Mouse (Mus musculus) C2C12 (cell line): ENCODE measurements at regions not wholly inside any gene's neighbourhood (a gene's known extent, or its start where the extent isn't known, plus 50 kb on each side); places are given as distances from the start of the nearest gene placed in this dataset.

Experiments used
- H3K27me3 ChIP-seq: one replicate; pipeline ENCODE4 v1.6.1; 2011; ENCODE audit not compliant: control insufficient read depth, insufficient read depth, insufficient read length
- H3K36me3 ChIP-seq: one replicate; pipeline ENCODE4 v1.6.1; 2011; ENCODE audit not compliant: control insufficient read depth, insufficient read depth
- H3K4me3 ChIP-seq: one replicate; pipeline ENCODE4 v1.5.1; 2011; ENCODE audit warnings: mild to moderate bottlenecking, control low read depth; ENCODE audit not compliant: poor library complexity, insufficient read depth, severe bottlenecking
- H3K79me2 ChIP-seq: one replicate; pipeline ENCODE4 v1.6.1; 2011; ENCODE audit not compliant: control insufficient read depth, insufficient read depth
- H3K79me3 ChIP-seq: one replicate; pipeline ENCODE4 v1.6.1; 2011; ENCODE audit warnings: low read depth, control low read depth
- H3ac ChIP-seq: one replicate; pipeline ENCODE3; 2011; ENCODE audit warnings: low read depth; ENCODE audit not compliant: control insufficient read depth, insufficient read length
- CEBPB ChIP-seq: IDR thresholded peaks from one replicate; pipeline ENCODE4 v1.6.1; 2011; ENCODE audit warnings: low read depth, mild to moderate bottlenecking, control low read depth, moderate library complexity
- CTCF ChIP-seq: IDR thresholded peaks from one replicate; pipeline ENCODE4 v1.5.1; 2011; ENCODE audit not compliant: control insufficient read depth, insufficient read depth, insufficient read length
- FOSL1 ChIP-seq: IDR thresholded peaks from one replicate; pipeline ENCODE4 v1.8.0; 2011; ENCODE audit warnings: mild to moderate bottlenecking, low read length; ENCODE audit not compliant: poor library complexity, insufficient read depth, severe bottlenecking
- MAX ChIP-seq: IDR thresholded peaks from one replicate; pipeline ENCODE4 v1.6.1; 2011; ENCODE audit warnings: mild to moderate bottlenecking, control low read depth
- MYOD1 ChIP-seq: IDR thresholded peaks from one replicate; pipeline ENCODE4 v1.6.1; 2011; ENCODE audit warnings: low read depth; ENCODE audit not compliant: control insufficient read depth, insufficient read length
- MYOG ChIP-seq: IDR thresholded peaks from one replicate; pipeline ENCODE4 v1.6.1; 2011; ENCODE audit not compliant: control insufficient read depth, insufficient read length; ENCODE audit errors: extremely low read depth
- USF1 ChIP-seq: IDR thresholded peaks from one replicate; pipeline ENCODE4 v1.6.1; 2011; ENCODE audit warnings: low read depth, mild to moderate bottlenecking, control low read depth, moderate library complexity

GRCm38 (mm10) chr1:137141879-137142570, 181.8 kb upstream of the Nr5a2 start:
- no peak overlapping the region for H3ac ChIP-seq
- no peaks in the 10 kb centered on the region for H3K79me2 ChIP-seq
- H3K79me3 ChIP-seq, result no peaks in the 10 kb centered on the region
- H3K4me3 ChIP-seq, result no peak overlapping the region
- TF ChIP-seq MYOG (no peak), CTCF (no peak), MYOD1 (no peak), MAX (no peak), CEBPB (no peak), USF1 (no peak), FOSL1 (no peak)
- H3K27me3 ChIP-seq, result no peaks in the 10 kb centered on the region
- no peaks in the 10 kb centered on the region for H3K36me3 ChIP-seq

GRCm38 (mm10) chr1:137141372-137141771, 181.1 kb upstream of the Nr5a2 start:
- no peak overlapping the region for H3ac ChIP-seq
- H3K4me3 ChIP-seq, result no peak overlapping the region
- TF ChIP-seq MYOD1 (no peak), FOSL1 (no peak), USF1 (no peak), CTCF (no peak), MAX (no peak), MYOG (no peak), CEBPB (no peak)
- no peaks in the 10 kb centered on the region for H3K79me2 ChIP-seq
- no peaks in the 10 kb centered on the region for H3K36me3 ChIP-seq
- no peaks in the 10 kb centered on the region for H3K79me3 ChIP-seq
- no peaks in the 10 kb centered on the region for H3K27me3 ChIP-seq

GRCm38 (mm10) chr1:137136156-137136555, 175.9 kb upstream of the Nr5a2 start:
- Histone ChIP-seq H3K79me3 (no peaks in the 10 kb centered on the region), H3K27me3 (no peaks in the 10 kb centered on the region), H3K79me2 (no peaks in the 10 kb centered on the region), H3ac (no peak overlapping the region), H3K4me3 (no peak overlapping the region), H3K36me3 (no peaks in the 10 kb centered on the region)
- TF ChIP-seq USF1 (no peak), MYOD1 (no peak), MYOG (no peak), MAX (no peak), CEBPB (no peak), FOSL1 (no peak), CTCF (no peak)

- no peaks in the 10 kb centered on the region for H3K27me3 ChIP-seq
- no peak overlapping the region for H3ac ChIP-seq
- H3K36me3 ChIP-seq, result no peaks in the 10 kb centered on the region
- no peaks in the 10 kb centered on the region for H3K79me2 ChIP-seq
- TF ChIP-seq FOSL1 (no peak), CTCF (no peak), MYOG (no peak), MYOD1 (no peak), MAX (no peak), USF1 (no peak), CEBPB (no peak)
- H3K79me3 ChIP-seq, result no peaks in the 10 kb centered on the region
- no peak overlapping the region for H3K4me3 ChIP-seq
Observed at GRCm38 (mm10) chr1:137133734-137134133, 173.5 kb upstream of the Nr5a2 start.

- H3K36me3 ChIP-seq, result no peaks in the 10 kb centered on the region
- H3ac ChIP-seq, result no peak overlapping the region
- TF ChIP-seq CEBPB, result no peak
- TF ChIP-seq CTCF, result no peak
- TF ChIP-seq MYOG, result no peak
- TF ChIP-seq MYOD1, result no peak
- no peak for TF ChIP-seq FOSL1
- TF ChIP-seq MAX, result no peak
- no peak for TF ChIP-seq USF1
- H3K79me3 ChIP-seq, result no peaks in the 10 kb centered on the region
- no peaks in the 10 kb centered on the region for H3K79me2 ChIP-seq
- no peaks in the 10 kb centered on the region for H3K27me3 ChIP-seq
- no peak overlapping the region for H3K4me3 ChIP-seq
Observed at GRCm38 (mm10) chr1:137130264-137130663, 170.0 kb upstream of the Nr5a2 start.

- H3K79me3 ChIP-seq, result no peaks in the 10 kb centered on the region
- no peak overlapping the region for H3K4me3 ChIP-seq
- no peak overlapping the region for H3ac ChIP-seq
- no peaks in the 10 kb centered on the region for H3K27me3 ChIP-seq
- H3K36me3 ChIP-seq, result no peaks in the 10 kb centered on the region
- H3K79me2 ChIP-seq, result no peaks in the 10 kb centered on the region
- no peak for TF ChIP-seq USF1
Observed at GRCm38 (mm10) chr1:137129116-137129515, 168.9 kb upstream of the Nr5a2 start.
